Comparison of ENCODE assay signal across 8 mouse cellular contexts in genomic region chrX:20819204-20819628, GRCm38 (mm10). TPM values are rescaled to one million over a fixed set of nuclear protein-coding genes. Genes with fewer than 3 reads are reported as not detected.
DNase-seq lines count a peak whose midpoint lies in the region; ATAC-seq and TF ChIP-seq lines count a peak whose summit lies in the region.

No protein-coding gene starts in this region.

- H3K4me2 ChIP-seq in forebrain, embryonic 16.5 days (ENCODE audit: low read length) = peak overlapping the region; percentile 51
- H3K4me2 ChIP-seq in lung, embryonic 16.5 days (ENCODE audit: low read depth, low read length) = peak overlapping the region; percentile 68

- intact Hi-C loops in heart, postnatal 36 days (cut with DNase I) = loop anchor here (1.0 to 10.0 kb wide), 2 partner anchors 56 to 157 kb away; partner anchors contain the start of gene Timp1

- H3K36me3 ChIP-seq in MEL (ENCODE audit: control insufficient read depth in 1 of 2, insufficient read depth in 2 of 2, low read length in 2 of 2) = no peaks in the 10 kb centered on the region; a peak in 1 of 4 replicates
- no peaks in the 10 kb centered on the region for H3K36me3 ChIP-seq in forebrain, embryonic 16.5 days (ENCODE audit: control insufficient read depth, insufficient read depth)
- no peaks in the 10 kb centered on the region for H3K36me3 ChIP-seq in lung, embryonic 16.5 days (ENCODE audit: control insufficient read depth, insufficient read depth, low read length)
- H3K36me3 ChIP-seq in thymus, adult 2 months (ENCODE audit: control insufficient read depth, insufficient read depth, low read length) = no peaks in the 10 kb centered on the region

- no peak overlapping the region for H3K27ac ChIP-seq in MEL (ENCODE audit: control insufficient read depth, low read depth, low read length)
- H3K27ac ChIP-seq in forebrain, embryonic 16.5 days (ENCODE audit: low read length) = no peak overlapping the region
- peak overlapping the region; percentile 17; the same call in 1 of the 2 replicates for H3K27ac ChIP-seq in lung, embryonic 16.5 days (ENCODE audit: low read length)
- H3K27ac ChIP-seq in thymus, adult 2 months (ENCODE audit: control insufficient read depth, insufficient read depth, low read length) = no peak overlapping the region

- ATAC-seq in forebrain, embryonic 16.5 days = peak; percentile 94
- peak; percentile 94 for ATAC-seq in lung, embryonic 16.5 days (ENCODE audit: low read depth)

- TF ChIP-seq POLR2A in MEL (IDR thresholded peaks at IDR 0.05; ENCODE audit: control insufficient read depth in 1 of 2, insufficient read depth in 1 of 2, low read depth in 1 of 2, low read length in 2 of 2, poor library complexity in 1 of 2) = peak in 1 of 2 experiments; percentile 23; a peak in 1 of 4 replicates
- no peak for TF ChIP-seq POLR2A in thymus, adult 2 months (IDR thresholded peaks at IDR 0.05; ENCODE audit: control insufficient read depth, extremely low read depth, insufficient read depth, low read length, poor library complexity)

- peak overlapping the region; percentile 49 to 54 for H3K4me3 ChIP-seq in MEL (ENCODE audit: control insufficient read depth in 1 of 2, insufficient read depth in 1 of 2, low read depth in 2 of 2, low read length in 2 of 2)
- H3K4me3 ChIP-seq in forebrain, embryonic 16.5 days (replicated peaks; ENCODE audit: low read length) = peak overlapping the region; percentile 32
- peak overlapping the region; percentile 46 for H3K4me3 ChIP-seq in lung, embryonic 16.5 days (ENCODE audit: low read length)
- peak overlapping the region; percentile 44 for H3K4me3 ChIP-seq in thymus, adult 2 months (ENCODE audit: control insufficient read depth, insufficient read depth, low read length)

- WGBS in forebrain, embryonic 16.5 days = 23% methylated on average over 19 of the region's 19 CpGs
- 13% methylated on average over 19 of the region's 19 CpGs for WGBS in lung, embryonic 16.5 days
- WGBS in thymus, adult 2 months = 2% methylated on average over 16 of the region's 19 CpGs

- H3K9ac ChIP-seq in MEL (ENCODE audit: control insufficient read depth, low read depth, low read length, poor library complexity, severe bottlenecking) = peak overlapping the region; percentile 52
- H3K9ac ChIP-seq in forebrain, embryonic 16.5 days (replicated peaks; ENCODE audit: low read depth, low read length) = peak overlapping the region; percentile 41; the same call in 1 of the 2 replicates
- H3K9ac ChIP-seq in lung, embryonic 16.5 days (ENCODE audit: low read length) = peak overlapping the region; percentile 59

- H3K9me3 ChIP-seq in MEL (replicated peaks; ENCODE audit: insufficient read depth, low read length) = no peaks in the 10 kb centered on the region
- H3K9me3 ChIP-seq in forebrain, embryonic 16.5 days (ENCODE audit: control insufficient read depth, low read length) = no peaks in the 10 kb centered on the region
- no peaks in the 10 kb centered on the region for H3K9me3 ChIP-seq in lung, embryonic 16.5 days (ENCODE audit: control insufficient read depth, low read length)

- peak; percentile 87 for TF ChIP-seq RAD21 in MEL (IDR thresholded peaks at IDR 0.05; ENCODE audit: low read depth, low read length)

- H3K27me3 ChIP-seq in MEL (ENCODE audit: control insufficient read depth in 1 of 2, insufficient read depth in 2 of 2, low read length in 2 of 2) = no peaks in the 10 kb centered on the region
- no peaks in the 10 kb centered on the region for H3K27me3 ChIP-seq in forebrain, embryonic 16.5 days (replicated peaks; ENCODE audit: control insufficient read depth, insufficient read depth, low read length)
- H3K27me3 ChIP-seq in lung, embryonic 16.5 days (ENCODE audit: control insufficient read depth, insufficient read depth, low read depth, low read length) = no peaks in the 10 kb centered on the region
- no peaks in the 10 kb centered on the region for H3K27me3 ChIP-seq in thymus, adult 2 months (ENCODE audit: control insufficient read depth, insufficient read depth, low read length)

- peaks cover 0 to 4% of the 10 kb centered on the region in 2 experiments; a peak in 2 of 4 replicates for H3K4me1 ChIP-seq in MEL (ENCODE audit: control insufficient read depth in 1 of 2, insufficient read depth in 2 of 2, low read length in 2 of 2)
- H3K4me1 ChIP-seq in forebrain, embryonic 16.5 days (replicated peaks; ENCODE audit: control insufficient read depth, insufficient read depth, low read length) = no peaks in the 10 kb centered on the region
- no peaks in the 10 kb centered on the region for H3K4me1 ChIP-seq in lung, embryonic 16.5 days (replicated peaks; ENCODE audit: control insufficient read depth, insufficient read depth, low read length)
- peaks cover 13% of the 10 kb centered on the region for H3K4me1 ChIP-seq in thymus, adult 2 months (replicated peaks; ENCODE audit: control insufficient read depth, insufficient read depth, low read length)

- no peak for TF ChIP-seq EP300 in MEL (IDR thresholded peaks at IDR 0.05; ENCODE audit: low read depth in 1 of 2, low read length in 2 of 2)

- peak; percentile 82 to 93 (median 92) for TF ChIP-seq CTCF in MEL (IDR thresholded peaks at IDR 0.05 in 2 of 3, conservative IDR thresholded peaks at IDR 0.05 in 1 of 3; ENCODE audit: control insufficient read depth in 1 of 3, insufficient read depth in 1 of 3, low read depth in 2 of 3, low read length in 3 of 3, poor library complexity in 1 of 3, severe bottlenecking in 1 of 3)
- peak; percentile 73; the same call in 1 of the 2 replicates for TF ChIP-seq CTCF in thymus, adult 2 months (IDR thresholded peaks at IDR 0.05; ENCODE audit: borderline replicate concordance, control insufficient read depth, extremely low read depth, insufficient read depth, low read length, poor library complexity)

- peak; percentile 88 for DNase-seq in MEL (ENCODE audit: low read depth, low spot score)
- DNase-seq in cerebellum, adult 18-20 months = peak; percentile 79 to 87
- peak; percentile 76 to 77 for DNase-seq in heart, postnatal 36 days
- DNase-seq in layer of hippocampus, adult 8-10 months (ENCODE audit: low spot score in 2 of 2) = peak; percentile 67 to 70
- DNase-seq in ovary, adult 18-20 months (ENCODE audit: low spot score) = peak; percentile 65
- DNase-seq in thymus, adult 2 months = peak; percentile 78

- no peaks in the 10 kb centered on the region for H3K79me2 ChIP-seq in MEL (ENCODE audit: control insufficient read depth, insufficient read depth, low read length, poor library complexity)

TF ChIP-seq in MEL, 35 proteins besides CTCF, POLR2A, EP300 and RAD21:
- TF ChIP-seq ZC3H11A (IDR thresholded peaks at IDR 0.05; ENCODE audit: low read depth, low read length) (peak; percentile 70), NRF1 (IDR thresholded peaks at IDR 0.05; ENCODE audit: insufficient read depth, low read depth, low read length, poor library complexity, severe bottlenecking) (no peak), NELFE (IDR thresholded peaks at IDR 0.05; ENCODE audit: low read depth, low read length) (0 out of 2 replicates have a peak, but pooled peaks have one; percentile 24), TBP (IDR thresholded peaks at IDR 0.05; ENCODE audit: low read depth, low read length) (no peak), GATA1 (IDR thresholded peaks at IDR 0.05; ENCODE audit: low read depth, low read length) (no peak), MAX (IDR thresholded peaks at IDR 0.05; ENCODE audit: low read length) (peak; percentile 34; the same call in 1 of the 2 replicates), RCOR1 (IDR thresholded peaks at IDR 0.05; ENCODE audit: low read depth, low read length) (peak; percentile 41; the same call in 1 of the 2 replicates), TCF12 (IDR thresholded peaks at IDR 0.05; ENCODE audit: low read depth, low read length) (no peak), SMC3 (IDR thresholded peaks at IDR 0.05; ENCODE audit: low read depth, low read length) (peak; percentile 79), SIN3A (IDR thresholded peaks at IDR 0.05; ENCODE audit: low read length) (peak; percentile 73), TAL1 (IDR thresholded peaks at IDR 0.05; ENCODE audit: low read length) (no peak), MAZ (IDR thresholded peaks at IDR 0.05; ENCODE audit: low read depth, low read length) (peak; percentile 90), MXI1 (IDR thresholded peaks at IDR 0.05; ENCODE audit: low read depth, low read length) (peak; percentile 49; the same call in 1 of the 2 replicates), JUND (IDR thresholded peaks at IDR 0.05; ENCODE audit: low read depth, low read length) (no peak), BHLHE40 (IDR thresholded peaks at IDR 0.05; ENCODE audit: borderline replicate concordance, low read depth, low read length) (no peak), HCFC1 (IDR thresholded peaks at IDR 0.05; ENCODE audit: low read depth, low read length) (0 out of 2 replicates have a peak, but pooled peaks have one; percentile 36), GABPA (IDR thresholded peaks at IDR 0.05; ENCODE audit: low read depth, low read length) (no peak), CHD2 (IDR thresholded peaks at IDR 0.05; ENCODE audit: low read length) (no peak), POLR2AphosphoS5 (IDR thresholded peaks at IDR 0.05; ENCODE audit: borderline replicate concordance, low read depth, low read length) (no peak)

RNA-seq across cellular contexts. Expression of gene Araf, which starts 21.6 kb away (rescaled TPM):
- total RNA-seq in MEL (2012; rRNA removed) = 98.2 and 115 TPM in 2 replicates
- polyA plus RNA-seq in MEL (2012; ENCODE audit: insufficient read depth in 1 of 2, insufficient read length in 2 of 2, low read depth in 1 of 2, low replicate concordance in 2 of 2, missing spikeins in 1 of 2) = 100 to 1,000 TPM; 174 to 236 TPM
- polyA plus RNA-seq in forebrain, embryonic 16.5 days (2015; fragmentation: Nextera tagmentation; extraction: Ambion mirVana) = 233 and 295 TPM in 2 replicates
- 10 to 100 TPM; 84.2 to 87.9 TPM for total RNA-seq in heart, postnatal 36 days (2021)
- 100 to 1,000 TPM; 188 to 200 (median 196) TPM for total RNA-seq in layer of hippocampus, adult 8-10 months (2022)
- 107 and 118 TPM in 2 replicates for polyA plus RNA-seq in lung, embryonic 16.5 days (2015; fragmentation: Nextera tagmentation; extraction: Ambion mirVana)
- polyA plus RNA-seq in thymus, adult 2 months (2012; rRNA removed) = 194 and 224 TPM in 2 replicates

RNA-seq across cellular contexts. Expression of gene Timp1, which starts 50.8 kb away (rescaled TPM):
- 0.27 TPM in 1 of 2 replicates, not detected in the other for total RNA-seq in MEL (2012; rRNA removed)
- polyA plus RNA-seq in MEL (2012; ENCODE audit: insufficient read depth in 1 of 2, insufficient read length in 2 of 2, low read depth in 1 of 2, low replicate concordance in 2 of 2, missing spikeins in 1 of 2) = under 1 TPM in 1 of 2 experiments, not detected in 1; 0.49 TPM
- polyA plus RNA-seq in forebrain, embryonic 16.5 days (2015; fragmentation: Nextera tagmentation; extraction: Ambion mirVana) = 2.4 and 3.4 TPM in 2 replicates
- total RNA-seq in heart, postnatal 36 days (2021) = 1 to 10 TPM; 2.6 to 5.0 TPM
- total RNA-seq in layer of hippocampus, adult 8-10 months (2022) = 1 to 10 TPM in 2 of 4 experiments, under 1 TPM in 1, not detected in 1; 0.55 to 3.2 (median 1.7) TPM
- 24.8 and 26.1 TPM in 2 replicates for polyA plus RNA-seq in lung, embryonic 16.5 days (2015; fragmentation: Nextera tagmentation; extraction: Ambion mirVana)
- polyA plus RNA-seq in thymus, adult 2 months (2012; rRNA removed) = 8.3 and 12.0 TPM in 2 replicates
